Mouse (Mus musculus): ENCODE results near the gene Kidins220.

Kidins220 gene

DNA sequence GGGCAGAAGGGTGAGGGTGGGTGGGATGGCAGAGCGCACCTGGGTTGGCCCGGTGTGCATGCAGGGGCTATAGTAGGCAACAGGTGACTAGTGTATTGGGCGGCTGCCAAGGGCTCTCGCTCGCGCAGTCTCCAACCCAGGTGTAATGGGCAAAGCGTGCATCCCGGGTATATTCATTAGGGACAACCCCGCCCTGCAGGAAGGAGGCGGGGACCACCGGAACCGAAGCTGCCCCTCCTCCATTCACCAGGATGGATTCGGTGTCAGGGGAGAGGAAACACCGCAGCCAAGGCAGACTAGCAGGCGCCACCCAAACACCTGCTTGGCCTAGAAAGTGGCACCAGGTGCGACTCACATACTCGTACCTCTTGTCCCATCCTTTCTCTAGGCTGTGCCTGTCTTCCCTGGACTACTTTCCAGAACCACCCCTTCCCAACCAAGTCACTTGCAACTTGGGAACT lies 118.1 kb downstream of the Kidins220 start:
- DNase-seq (ENCODE audit: low read depth, low spot score), result peak; percentile 30

DNA sequence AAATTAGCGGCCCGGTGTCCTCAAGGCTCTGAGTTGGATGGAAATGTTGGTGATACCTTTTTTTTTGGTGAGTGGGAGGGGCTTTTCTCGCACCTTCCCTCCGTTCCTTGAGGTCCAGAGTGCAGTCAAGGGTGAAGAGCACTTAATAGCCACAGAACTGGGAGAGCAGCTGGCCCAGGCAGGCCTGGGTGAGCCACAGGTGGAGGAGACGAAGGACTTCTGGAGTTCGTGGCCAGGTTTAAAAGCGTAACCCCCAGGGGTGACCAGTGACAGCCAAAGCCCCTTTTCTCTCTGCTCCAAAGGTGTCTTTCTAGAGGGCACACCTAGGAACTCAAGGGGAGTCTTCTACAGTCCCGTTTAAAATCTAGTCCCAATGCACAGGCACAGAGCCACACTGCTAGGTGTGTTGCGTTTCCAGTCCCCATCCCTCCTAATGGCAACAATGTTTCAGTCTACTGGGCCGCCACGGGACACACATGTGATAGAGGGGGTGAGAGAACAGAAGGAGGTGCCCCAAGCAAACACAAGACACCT lies 118.6 kb downstream of the Kidins220 start:
- no peak for DNase-seq (ENCODE audit: low read depth, low spot score)

DNA sequence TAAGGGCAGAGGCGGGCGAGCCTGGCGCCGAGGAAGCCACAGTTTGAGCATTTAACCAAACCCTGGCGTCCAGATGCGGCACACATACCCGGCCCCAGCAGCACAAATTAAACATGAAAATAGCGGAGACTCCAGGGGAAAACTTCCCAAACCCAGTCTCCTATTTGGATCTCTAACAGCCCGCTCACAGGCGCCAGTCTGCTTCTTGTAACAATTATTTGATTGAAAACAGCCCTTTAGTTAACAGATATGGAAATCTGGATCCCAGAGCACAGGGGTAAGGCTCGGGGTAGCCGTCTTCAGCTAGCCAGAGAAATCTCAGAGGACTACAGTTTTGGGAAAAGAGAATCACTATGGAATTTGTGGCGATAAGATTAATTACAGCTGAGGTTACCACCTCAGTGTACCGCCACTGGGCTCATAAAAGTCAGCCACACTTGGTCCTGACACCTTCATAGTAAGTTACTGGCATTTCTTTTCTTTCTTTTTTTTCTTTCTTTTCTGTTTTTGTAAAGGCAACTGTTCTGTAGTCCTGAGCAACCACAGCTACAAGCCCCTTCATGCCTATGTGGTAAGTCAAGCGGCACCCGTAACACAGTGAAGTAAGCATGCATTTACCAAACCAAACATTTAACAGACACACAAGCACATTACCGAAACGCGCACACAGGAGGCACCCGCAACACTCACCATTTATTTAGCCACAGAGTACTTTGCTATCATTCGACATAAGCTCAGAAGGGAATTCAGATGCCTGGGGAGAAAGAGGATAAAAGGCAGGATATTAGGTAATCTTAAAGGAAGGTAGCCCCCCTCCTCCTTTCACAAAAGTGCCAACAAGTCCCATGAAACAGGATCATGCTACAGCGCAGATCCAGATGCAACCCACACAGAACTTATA lies 120.1 kb downstream of the Kidins220 start:
- no peak for DNase-seq (ENCODE audit: low read depth, low spot score)

DNA sequence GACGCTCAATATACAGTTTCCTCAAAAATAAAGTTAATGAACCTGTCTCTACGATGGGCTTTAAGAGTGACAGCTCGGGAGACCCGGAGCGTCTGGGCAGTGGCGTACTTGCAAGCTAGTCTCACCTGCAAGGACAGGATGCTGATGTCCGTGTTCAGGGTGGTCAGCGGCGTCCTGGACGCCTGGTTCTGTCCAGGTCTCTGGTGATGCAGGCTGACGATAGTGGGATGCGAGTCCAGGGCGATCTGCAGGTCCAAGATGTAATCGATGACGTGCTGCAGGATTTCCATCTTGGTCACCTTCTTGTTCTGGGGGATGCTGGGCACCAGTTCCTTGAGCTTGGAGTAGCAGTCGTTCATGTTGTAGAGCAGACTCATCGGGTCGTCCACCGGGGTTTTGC lies 120.8 kb downstream of the Kidins220 start:
- no peak for DNase-seq (ENCODE audit: low read depth, low spot score)

DNA sequence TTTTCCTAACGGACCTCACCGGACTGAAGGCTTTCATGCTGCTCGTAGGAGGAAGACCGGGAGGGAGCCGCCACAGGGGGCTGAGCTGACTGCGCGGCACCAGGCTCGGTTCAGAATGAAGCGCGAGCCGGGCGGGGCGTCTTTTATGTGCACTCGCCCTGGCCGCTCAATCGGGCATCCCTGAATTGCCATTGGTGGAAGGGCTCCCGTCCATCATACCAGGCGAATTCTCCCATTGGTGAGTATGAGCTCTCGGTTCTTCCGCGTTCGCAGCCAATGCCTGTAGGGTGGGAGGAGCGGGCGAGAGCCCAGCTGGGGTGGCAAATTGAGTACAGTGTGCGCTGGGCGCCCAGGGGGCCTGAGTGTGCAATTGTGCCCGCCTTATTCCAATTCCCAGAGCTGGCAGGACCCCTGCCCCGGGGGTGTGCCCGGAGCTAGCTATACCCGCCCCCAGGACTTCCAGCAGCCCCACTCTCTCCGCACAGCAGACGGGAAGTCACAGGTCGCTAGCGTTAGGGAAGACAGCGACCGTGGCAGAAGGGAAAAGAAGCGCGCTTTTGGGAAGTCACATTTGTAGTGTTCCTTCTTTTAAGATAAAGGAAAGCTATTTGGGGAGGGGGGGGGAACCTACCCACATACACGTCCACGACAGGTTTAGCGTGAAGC lies 121.4 kb downstream of the Kidins220 start:
- peak; percentile 96 for DNase-seq (ENCODE audit: low read depth, low spot score)

DNA sequence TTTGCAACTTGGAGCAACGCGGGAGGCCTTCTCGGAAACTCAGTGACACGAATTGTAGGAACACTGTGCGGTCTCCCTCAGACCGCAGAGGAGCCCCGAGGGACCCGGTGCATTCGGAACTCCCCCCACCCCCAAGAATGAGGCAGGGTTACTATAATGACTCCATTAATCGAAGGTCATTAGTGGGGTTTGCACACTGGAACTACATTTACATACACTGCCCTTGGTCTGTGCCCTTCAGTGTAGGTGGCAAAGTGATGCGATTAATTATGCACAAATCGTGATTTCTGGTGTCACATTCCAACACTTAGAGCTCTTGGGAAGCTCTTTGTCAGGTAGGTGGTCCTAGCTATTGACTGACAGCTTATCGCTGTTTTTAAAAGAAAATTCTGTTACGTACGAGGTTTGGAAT lies 121.9 kb downstream of the Kidins220 start:
- DNase-seq (ENCODE audit: low read depth, low spot score), result no peak

DNA sequence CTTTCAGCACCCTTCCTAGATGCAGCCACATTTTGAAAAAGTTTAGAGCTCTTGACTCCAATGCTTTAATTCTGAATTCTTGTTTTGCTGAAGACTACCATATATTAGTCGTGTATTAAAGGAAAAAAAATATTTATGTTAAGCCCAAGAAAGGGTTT lies 122.2 kb downstream of the Kidins220 start, which contains the start of gene Id2:
Gene Id2, minus strand, starts transcription at position 89 of the 158 bp plus-strand sequence.
- no peak for DNase-seq (ENCODE audit: low read depth, low spot score)

DNA sequence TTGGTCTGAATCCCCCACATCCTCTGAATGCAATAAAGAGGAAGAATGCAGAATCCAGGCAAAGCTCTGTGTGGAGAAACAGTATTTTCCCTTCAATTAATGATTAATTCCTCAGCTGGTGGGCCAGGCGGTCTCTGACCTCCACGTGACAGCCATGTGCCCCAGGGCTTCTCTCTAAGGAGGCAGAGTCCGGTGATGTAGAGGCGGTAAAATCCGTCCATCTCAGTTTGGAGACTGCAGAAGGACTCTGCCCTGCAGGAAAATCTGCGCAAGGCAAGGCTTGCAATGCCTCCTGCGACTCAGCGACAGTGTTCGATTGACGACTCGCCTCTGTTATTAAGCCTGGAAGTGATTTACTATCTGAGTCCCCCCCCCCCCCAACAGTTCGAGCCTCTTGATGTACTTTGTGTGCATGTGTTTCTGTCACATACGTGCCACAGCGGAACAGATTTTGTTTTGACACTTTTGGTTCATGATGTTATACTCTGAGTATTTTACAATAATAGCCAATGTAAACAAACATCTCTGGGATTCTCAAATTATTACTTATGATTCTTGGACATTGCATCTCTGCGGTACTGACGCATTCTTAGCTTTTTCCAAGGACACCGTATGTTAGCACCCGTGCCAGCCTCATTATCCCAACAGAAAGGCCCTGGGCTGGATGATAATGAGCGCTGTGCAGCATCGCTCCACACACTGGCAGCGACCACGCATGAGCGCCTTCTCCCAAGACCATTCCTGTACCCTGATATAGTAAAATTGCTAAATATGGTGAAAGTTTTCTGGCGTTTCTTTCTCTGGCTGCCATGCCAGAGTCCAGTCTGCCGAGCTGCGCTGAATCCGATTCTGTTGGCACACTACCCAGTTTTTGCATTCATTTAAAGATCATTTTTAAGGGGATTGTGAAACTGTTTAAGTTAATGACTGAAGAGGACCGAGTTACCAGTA lies 122.8 kb downstream of the Kidins220 start:
- DNase-seq (ENCODE audit: low read depth, low spot score), result no peak

DNA sequence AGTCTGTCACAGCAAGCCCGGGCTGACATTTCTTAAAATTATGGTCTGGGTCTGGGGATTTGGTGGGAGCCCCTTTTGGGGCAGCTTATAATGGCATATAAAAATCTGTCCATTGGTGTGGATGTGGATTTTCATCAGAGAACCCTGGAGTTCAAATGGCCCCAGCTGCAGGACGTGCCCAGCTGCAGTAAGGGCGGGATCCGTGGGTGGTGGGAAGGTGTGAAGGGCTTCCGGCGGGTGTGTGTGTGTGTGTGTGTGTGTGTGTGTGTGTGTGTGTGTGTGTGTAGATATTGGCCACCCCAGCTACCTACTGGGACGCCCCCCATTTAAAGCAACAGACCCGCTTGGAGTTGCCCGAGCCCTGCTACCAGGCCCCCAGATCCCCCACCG lies 123.4 kb downstream of the Kidins220 start:
- DNase-seq (ENCODE audit: low read depth, low spot score), result no peak

DNA sequence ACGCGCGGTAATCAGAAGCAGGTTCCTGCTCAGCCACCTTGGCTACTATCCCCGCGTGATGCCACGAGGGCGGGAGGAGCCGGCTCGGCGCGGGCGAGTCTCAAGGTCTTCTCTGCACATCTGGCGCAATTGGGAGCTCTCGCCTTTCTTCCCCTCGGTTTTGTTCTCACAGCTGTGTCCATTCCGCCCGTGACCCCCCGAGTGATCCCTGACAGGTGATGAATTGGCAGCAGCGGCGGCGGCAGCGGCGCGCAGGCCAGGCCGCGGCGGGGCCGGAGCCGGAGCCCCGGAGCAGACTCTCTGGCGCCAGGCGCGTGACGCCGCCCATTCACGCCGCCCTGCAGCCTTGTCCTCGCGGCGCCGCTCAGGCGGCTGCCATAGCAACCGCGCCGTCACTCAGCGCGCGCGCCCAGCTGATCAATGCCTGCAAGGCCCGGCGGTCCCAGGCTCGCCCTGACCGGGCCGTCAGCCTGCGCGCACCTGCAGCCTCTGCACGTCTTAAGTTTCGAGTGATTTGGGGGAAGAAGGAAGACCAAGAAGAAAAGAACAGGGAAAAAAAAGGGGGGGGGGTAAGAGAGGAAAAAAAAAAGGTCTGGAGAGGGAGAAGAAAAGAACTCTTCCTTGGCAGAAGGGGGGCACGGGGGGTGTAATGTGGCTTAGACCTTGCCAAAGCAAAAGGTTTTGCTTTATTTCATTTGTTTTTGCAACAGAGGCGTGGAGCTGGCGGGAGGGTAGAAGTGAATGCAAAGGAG lies 124.0 kb downstream of the Kidins220 start:
- DNase-seq (ENCODE audit: low read depth, low spot score), result peak; percentile 89

DNA sequence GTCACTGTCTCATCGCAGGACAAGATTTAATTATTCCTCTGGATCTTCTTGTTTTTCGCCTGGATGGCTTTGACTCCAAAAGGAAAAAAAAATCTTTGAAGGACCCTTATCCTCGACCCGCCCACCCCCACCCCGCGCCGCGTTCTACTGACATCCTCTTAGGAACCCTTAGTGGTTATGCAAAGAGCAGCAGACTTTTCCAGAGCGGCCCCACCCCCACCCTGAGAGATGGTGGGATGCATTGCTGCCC lies 124.5 kb downstream of the Kidins220 start:
- no peak for DNase-seq (ENCODE audit: low read depth, low spot score)

DNA sequence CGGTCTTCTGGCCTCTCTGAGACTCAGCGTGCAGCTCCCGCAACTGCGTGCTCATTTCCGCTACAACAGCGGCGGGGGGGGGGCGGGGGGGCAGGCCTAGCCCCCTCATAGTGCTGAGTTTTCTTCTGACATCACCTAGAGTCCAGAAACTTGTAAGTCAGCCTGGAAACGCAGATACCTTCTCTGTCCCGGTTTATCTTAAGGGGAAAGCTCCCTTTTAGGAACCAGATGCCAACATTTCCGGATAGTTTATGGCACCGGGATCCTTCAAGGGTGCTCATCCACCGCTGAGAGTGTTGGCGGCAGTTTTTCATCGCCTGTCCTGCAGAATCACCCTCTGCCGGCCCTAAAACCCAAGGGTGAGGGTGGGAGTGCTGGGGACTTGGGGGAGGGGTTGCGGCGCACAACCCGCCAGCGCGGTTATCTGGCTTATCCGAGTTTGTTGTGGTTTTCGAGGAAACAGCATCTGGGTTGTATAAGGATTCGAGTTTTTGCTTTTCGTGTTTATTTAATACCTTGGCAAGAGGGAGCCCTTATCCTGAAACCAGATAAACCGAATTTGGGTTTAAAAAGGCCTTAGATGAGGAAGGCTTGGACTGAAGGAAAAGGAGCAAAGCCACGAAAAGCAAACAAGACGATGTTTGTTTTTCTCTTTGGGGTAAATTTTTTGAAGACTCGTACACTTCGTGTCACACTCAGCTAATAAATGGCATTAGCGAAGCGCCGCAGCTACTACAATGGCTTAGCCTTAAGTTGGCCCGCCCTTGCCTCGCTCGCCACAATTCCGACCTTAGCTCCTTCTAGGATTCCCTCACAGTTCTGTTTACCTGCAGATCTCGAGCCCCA lies 125.1 kb downstream of the Kidins220 start:
- no peak for DNase-seq (ENCODE audit: low read depth, low spot score)

DNA sequence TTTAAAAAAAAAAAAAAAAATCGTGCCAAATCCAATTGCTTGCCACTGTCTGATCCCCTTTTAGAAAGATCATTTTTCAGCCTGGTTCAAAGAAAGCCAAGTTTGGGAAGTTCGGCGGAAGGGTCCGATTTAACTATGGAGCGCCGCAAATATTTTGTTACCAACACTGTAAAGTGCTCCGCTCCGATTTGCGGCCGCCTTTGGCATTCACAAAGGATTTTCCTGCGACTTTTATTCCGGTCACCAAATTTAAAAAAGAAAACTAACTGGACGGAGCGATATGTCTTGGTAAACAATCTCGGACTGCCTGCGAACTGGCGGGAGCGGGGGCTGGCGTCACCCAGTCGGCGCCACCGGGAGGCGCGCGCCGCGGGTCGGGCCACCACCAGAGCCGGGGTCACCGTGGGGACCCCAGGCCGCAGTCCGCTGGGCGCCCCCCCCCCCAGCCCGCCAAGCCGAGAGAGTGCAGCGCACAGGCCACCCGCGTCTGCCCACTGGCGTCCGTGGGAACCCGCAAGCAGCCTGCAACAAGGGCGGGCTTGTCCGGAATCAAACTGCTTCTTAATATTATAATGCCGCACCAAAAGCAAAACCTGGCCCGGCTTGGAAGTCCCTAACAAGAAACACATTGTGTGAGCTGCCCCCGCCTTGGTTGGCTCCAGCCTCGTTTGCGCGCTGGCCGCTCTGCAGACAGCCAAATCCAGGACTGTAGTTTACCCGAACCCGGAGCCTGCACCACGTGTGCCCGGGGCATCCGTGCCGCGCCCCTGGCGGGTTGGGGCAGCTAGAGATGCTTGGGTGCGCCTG lies 125.9 kb downstream of the Kidins220 start:
- no peak for DNase-seq (ENCODE audit: low read depth, low spot score)

DNA sequence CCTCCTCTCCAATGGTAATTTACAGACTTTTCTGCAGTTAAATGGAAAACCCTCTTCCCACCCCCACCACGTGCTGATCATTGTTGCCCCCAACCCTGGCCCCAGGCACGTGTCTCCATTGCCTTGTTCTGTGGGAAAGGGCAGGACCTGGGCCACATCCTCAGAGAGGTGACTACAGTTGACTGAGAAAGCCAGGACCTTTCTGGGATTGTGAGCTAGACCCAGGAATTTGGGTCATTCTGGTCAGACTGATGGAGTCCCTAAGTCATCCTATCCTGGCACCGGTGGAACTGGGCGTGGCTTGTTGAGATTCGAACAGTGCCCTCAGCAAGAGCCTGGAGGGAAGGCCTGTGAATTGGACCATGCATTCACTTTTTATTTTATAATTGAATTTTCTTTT lies 126.7 kb downstream of the Kidins220 start:
- DNase-seq (ENCODE audit: low read depth, low spot score), result no peak

DNA sequence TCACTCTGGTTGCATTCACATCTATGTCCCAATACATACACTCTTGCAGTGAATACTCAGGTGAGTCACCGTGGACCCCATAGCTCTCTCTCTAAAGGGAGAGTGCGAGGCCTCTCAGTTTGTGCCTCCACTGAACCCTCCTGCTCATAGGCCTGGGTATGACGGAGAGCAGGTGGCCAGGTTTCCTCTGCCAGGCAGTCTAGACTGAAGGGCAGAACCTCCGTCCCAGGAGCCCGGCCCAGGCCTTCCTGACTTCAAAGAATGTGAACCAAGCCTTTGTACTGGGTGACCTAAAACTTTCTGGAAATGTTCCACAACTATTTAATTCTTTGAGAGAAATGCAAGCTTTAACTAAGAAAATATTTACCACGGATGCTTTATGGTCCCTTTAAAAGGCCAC lies 129.2 kb downstream of the Kidins220 start:
- no peak for DNase-seq (ENCODE audit: low read depth, low spot score)

DNA sequence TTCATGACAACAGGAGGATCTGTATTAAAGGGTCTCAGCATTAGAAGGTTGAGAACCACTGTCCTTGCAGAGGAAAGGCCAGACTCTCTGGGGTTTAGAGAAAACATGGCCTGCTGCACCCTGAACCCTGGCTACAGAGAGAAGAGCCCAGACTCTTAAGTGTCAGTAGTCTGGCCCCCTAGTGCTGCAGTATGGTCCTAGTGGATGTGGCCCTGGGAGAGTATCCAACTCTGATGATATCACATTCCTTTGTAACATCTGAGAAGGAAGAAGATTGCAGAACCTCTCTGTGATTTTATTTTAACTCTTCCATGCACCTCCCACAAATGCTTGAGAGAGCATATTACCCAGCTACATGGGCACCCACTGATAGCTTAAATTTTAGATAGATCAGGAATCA lies 129.8 kb downstream of the Kidins220 start:
- no peak for DNase-seq (ENCODE audit: low read depth, low spot score)

DNA sequence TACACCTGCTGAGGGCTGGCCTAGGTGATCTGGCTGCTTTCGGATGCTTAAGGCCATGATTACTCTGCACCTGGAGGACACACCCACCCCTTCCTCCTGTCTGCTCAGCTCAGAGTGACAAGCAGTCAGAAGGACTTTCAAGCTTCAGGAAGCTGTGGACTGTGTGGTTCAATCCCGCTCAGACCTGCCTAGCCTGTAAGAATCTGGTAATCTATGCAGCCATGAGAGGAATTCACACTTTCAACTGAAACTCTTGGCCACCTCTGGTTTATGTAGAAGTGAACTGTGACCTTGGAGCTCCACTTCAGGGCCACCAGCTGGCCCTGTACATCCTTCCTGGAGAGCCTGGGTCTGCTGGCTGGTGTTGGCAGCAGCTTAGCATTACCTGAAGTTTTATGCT lies 134.1 kb downstream of the Kidins220 start:
- no peak for DNase-seq (ENCODE audit: low read depth, low spot score)

DNA sequence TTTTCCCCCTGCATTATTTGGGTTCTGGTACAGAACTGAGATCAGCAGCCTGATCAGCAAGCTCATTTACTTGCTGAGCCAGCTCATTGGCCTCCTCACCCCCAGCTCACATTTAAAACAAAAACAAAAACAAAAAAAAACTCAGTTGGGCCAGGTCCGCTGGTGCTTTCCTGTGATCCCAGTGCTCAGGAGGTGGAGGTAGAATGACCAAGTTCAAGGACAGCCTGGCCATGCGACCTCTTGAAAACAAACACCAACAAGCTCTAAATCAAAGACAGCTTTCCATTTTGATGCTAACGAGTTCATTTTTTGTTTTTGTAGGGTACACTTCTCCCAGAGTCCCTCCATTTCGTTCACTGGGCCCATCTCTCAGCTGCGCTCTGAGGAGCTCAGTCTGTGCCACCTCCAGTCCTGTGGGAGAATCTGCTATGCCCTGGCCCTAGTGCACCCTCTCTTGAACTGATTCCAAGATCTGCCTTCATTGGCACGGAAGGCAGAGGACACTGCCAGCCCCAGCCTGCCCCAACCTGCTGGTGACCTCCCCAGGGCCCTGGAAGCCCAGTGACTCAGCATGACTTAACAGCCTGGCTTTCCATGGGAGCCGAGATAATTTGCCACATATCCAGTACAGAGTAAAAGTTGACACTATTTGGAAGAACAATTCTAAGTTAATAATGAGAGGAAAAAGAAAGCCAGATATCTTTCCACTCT lies 135.4 kb downstream of the Kidins220 start:
- peak; percentile 65 for DNase-seq (ENCODE audit: low read depth, low spot score)

DNA sequence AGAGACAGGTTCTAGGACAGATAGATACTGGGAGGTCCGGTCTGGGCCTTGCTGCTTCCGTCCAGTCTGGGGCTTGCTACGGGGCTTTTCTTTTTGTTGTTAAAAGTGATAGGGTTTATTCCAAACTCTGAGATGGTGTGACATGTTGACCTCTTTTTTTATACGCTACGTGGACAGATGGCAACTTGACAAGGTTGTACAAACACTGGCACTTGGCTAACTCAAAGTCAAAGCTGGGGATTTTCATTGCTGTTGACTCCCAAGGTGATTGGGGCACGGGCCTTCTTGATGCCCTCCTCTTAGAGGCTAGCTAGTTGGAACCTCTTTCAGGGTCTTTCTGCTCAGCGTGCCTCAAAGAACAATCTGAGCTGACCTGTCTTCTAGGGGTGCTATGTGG lies 136.0 kb downstream of the Kidins220 start:
- no peak for DNase-seq (ENCODE audit: low read depth, low spot score)

Measured in skeletal muscle tissue, adult 2 months (tissue).